Mouse (Mus musculus) megakaryocyte, adult 5-6 weeks (primary cell): ENCODE data around the gene Itga10. TPM values are rescaled to one million over a fixed set of nuclear protein-coding genes. Genes with fewer than 3 reads are reported as not detected.

ENCODE experiments used
- ATAC-seq: 2 replicates; pipeline ENCODE4 v1.8.0; 2016; ENCODE audit warnings: mild to moderate bottlenecking, inconsistent platforms; ENCODE audit not compliant: poor library complexity, severe bottlenecking
- total RNA-seq, 2 experiments: library from RNA; stranded (forward) in 1 of 2; stranded (reverse) in 1 of 2; fragments of 153-499, 151-499 nt in 1 of 2; fragments of 221-1000, 200-1000 nt in 1 of 2; gene quantifications; 2 replicates each; pipeline versions ENCODE4 v1.2.3 to v1.2.4; 2015 to 2017

The Itga10 gene
- total RNA-seq, 2 experiments from 2014 or later = 0.15 to 0.29 TPM

DNA sequence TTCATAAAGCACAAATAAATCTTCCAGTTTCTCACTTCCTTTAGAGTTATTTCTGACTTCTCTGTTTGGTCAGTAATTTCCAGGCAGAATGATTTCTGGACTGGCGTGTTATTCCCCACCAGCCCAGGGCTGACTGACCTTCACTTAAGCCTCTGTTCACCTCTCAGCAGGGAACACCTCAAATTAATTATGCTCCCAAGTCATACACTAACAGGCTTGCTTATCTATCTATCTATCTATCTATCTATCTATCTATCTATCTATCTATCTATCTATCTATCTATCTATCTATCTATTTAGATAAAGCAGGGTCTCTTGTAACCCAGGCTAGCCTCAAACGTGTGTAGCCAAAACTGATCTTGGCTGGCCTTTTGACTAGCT lies 63.3 kb downstream of the Itga10 start:
- no peak for ATAC-seq

Other genes with a start within 250 kb of the Itga10 start
- not detected in 2 replicates for gene BC107364, start 193.3 kb upstream of the Itga10 start, total RNA-seq (2015)
- gene BC107364, start 193.3 kb upstream of the Itga10 start, total RNA-seq (2017) = not detected in 2 replicates
- gene Hfe2, start 120.4 kb upstream of the Itga10 start, total RNA-seq (2015) = not detected in 2 replicates
- gene Hfe2, start 120.4 kb upstream of the Itga10 start, total RNA-seq (2017) = not detected in 2 replicates
- gene Txnip, start 87.6 kb upstream of the Itga10 start, total RNA-seq (2015) = 411 and 437 TPM in 2 replicates
- gene Txnip, start 87.6 kb upstream of the Itga10 start, total RNA-seq (2017) = 356 and 357 TPM in 2 replicates
- gene Gm16253, start 68.6 kb upstream of the Itga10 start, total RNA-seq (2015) = not detected in 2 replicates
- 0.40 TPM in 1 of 2 replicates, not detected in the other for gene Gm16253, start 68.6 kb upstream of the Itga10 start, total RNA-seq (2017)
- gene Polr3gl, start 51.4 kb upstream of the Itga10 start, total RNA-seq (2015) = 22.8 and 26.3 TPM in 2 replicates
- gene Polr3gl, start 51.4 kb upstream of the Itga10 start, total RNA-seq (2017) = 45.6 and 46.4 TPM in 2 replicates
- gene Ankrd34a, start 48.9 kb upstream of the Itga10 start, total RNA-seq (2015) = not detected in 2 replicates
- gene Ankrd34a, start 48.9 kb upstream of the Itga10 start, total RNA-seq (2017) = not detected in 2 replicates
- gene Lix1l, start 44.4 kb upstream of the Itga10 start, total RNA-seq (2015) = 0.59 and 1.7 TPM in 2 replicates
- 1.7 TPM in 2 replicates for gene Lix1l, start 44.4 kb upstream of the Itga10 start, total RNA-seq (2017)
- gene Rbm8a, start 15.7 kb upstream of the Itga10 start, total RNA-seq (2015) = 89.0 and 99.4 TPM in 2 replicates
- gene Rbm8a, start 15.7 kb upstream of the Itga10 start, total RNA-seq (2017) = 42.3 and 43.4 TPM in 2 replicates
- gene Pex11b, start 10.2 kb upstream of the Itga10 start, total RNA-seq (2015) = 18.3 and 30.9 TPM in 2 replicates
- 12.3 and 14.9 TPM in 2 replicates for gene Pex11b, start 10.2 kb upstream of the Itga10 start, total RNA-seq (2017)
- gene Gm42957, start 10.1 kb upstream of the Itga10 start, total RNA-seq (2015) = 0.04 TPM in 1 of 2 replicates, not detected in the other
- 0.04 and 0.53 TPM in 2 replicates for gene Gm42957, start 10.1 kb upstream of the Itga10 start, total RNA-seq (2017)
- gene Ankrd35, start 24.5 kb downstream of the Itga10 start, total RNA-seq (2015) = not detected in 2 replicates
- not detected in 2 replicates for gene Ankrd35, start 24.5 kb downstream of the Itga10 start, total RNA-seq (2017)
- 18.6 and 26.6 TPM in 2 replicates for gene Pias3, start 50.8 kb downstream of the Itga10 start, total RNA-seq (2015)
- 10.3 and 13.4 TPM in 2 replicates for gene Pias3, start 50.8 kb downstream of the Itga10 start, total RNA-seq (2017)
- 1.7 and 1.9 TPM in 2 replicates for gene Nudt17, start 63.0 kb downstream of the Itga10 start, total RNA-seq (2015)
- 0.73 TPM in 1 of 2 replicates, not detected in the other for gene Nudt17, start 63.0 kb downstream of the Itga10 start, total RNA-seq (2017)
- gene Polr3c, start 82.0 kb downstream of the Itga10 start, total RNA-seq (2015) = 39.3 and 44.2 TPM in 2 replicates
- 18.7 and 28.7 TPM in 2 replicates for gene Polr3c, start 82.0 kb downstream of the Itga10 start, total RNA-seq (2017)
- gene Rnf115, start 82.1 kb downstream of the Itga10 start, total RNA-seq (2015) = 136 and 137 TPM in 2 replicates
- 135 and 150 TPM in 2 replicates for gene Rnf115, start 82.1 kb downstream of the Itga10 start, total RNA-seq (2017)
- 0.07 and 0.25 TPM in 2 replicates for gene Pdzk1, start 183.7 kb downstream of the Itga10 start, total RNA-seq (2015)
- not detected in 2 replicates for gene Pdzk1, start 183.7 kb downstream of the Itga10 start, total RNA-seq (2017)
- 1.5 and 4.2 TPM in 2 replicates for gene Cd160, start 183.8 kb downstream of the Itga10 start, total RNA-seq (2015)
- gene Cd160, start 183.8 kb downstream of the Itga10 start, total RNA-seq (2017) = 0.57 and 2.6 TPM in 2 replicates